Mouse (Mus musculus) liver, postnatal 0 days (tissue): ENCODE measurements around the gene Arhgdig. TPM values are rescaled to one million over a fixed set of nuclear protein-coding genes. Genes with fewer than 3 reads are reported as not detected.
A peak's percentile ranks its signal among the peaks of the same experiment; 100 is the strongest.
"Not testable (repeated sequence)": the region's sequence is repeated elsewhere in the genome, so short reads cannot be mapped to it uniquely, and the experiment has no call there.

ENCODE experiments used
- ATAC-seq: fragments of 200-750 bp; cut with Nextera tagmentation; 2 replicates; pipeline ENCODE4 v1.8.0; 2017; ENCODE audit warnings: mild to moderate bottlenecking, moderate library complexity
- DNase-seq: peaks from one replicate; pipeline ENCODE4 v3.0.0-alpha.2; 2016
- H3K27ac ChIP-seq: fragments of 300-500 bp; sonication (generic); 2 replicates; pipeline ENCODE4 v1.5.1; 2014; ENCODE audit warnings: antibody characterized with exemption, moderate library complexity, mild to moderate bottlenecking, low read depth
- H3K27me3 ChIP-seq: fragments of 300-500 bp; sonication (generic); 2 replicates; pipeline ENCODE4 v1.6.1; 2014; ENCODE audit warnings: low read length, control low read depth, mixed read lengths; ENCODE audit not compliant: insufficient read depth
- H3K36me3 ChIP-seq: fragments of 300-500 bp; sonication (generic); replicated peaks from 2 replicates; pipeline ENCODE4 v1.6.1; 2014; ENCODE audit warnings: mild to moderate bottlenecking, control low read depth, low read length, moderate library complexity, mixed read lengths; ENCODE audit not compliant: insufficient read depth
- H3K4me1 ChIP-seq: fragments of 300-500 bp; sonication (generic); 2 replicates; pipeline ENCODE4 v1.6.1; 2014; ENCODE audit warnings: antibody characterized with exemption, mild to moderate bottlenecking, control low read depth; ENCODE audit not compliant: insufficient read depth
- H3K4me2 ChIP-seq: fragments of 300-500 bp; sonication (generic); 2 replicates; pipeline ENCODE4 v1.6.1; 2014; ENCODE audit warnings: low read depth, mild to moderate bottlenecking, low read length, moderate library complexity, mixed read lengths
- H3K4me3 ChIP-seq: fragments of 300-500 bp; sonication (generic); 2 replicates; pipeline ENCODE4 v1.5.1; 2014; ENCODE audit warnings: low read depth, low read length
- H3K9ac ChIP-seq: fragments of 300-500 bp; sonication (generic); replicated peaks from 2 replicates; pipeline ENCODE4 v1.6.1; 2014; ENCODE audit warnings: mild to moderate bottlenecking, moderate library complexity
- H3K9me3 ChIP-seq: fragments of 300-500 bp; sonication (generic); 2 replicates; pipeline ENCODE4 v1.6.1; 2016; ENCODE audit warnings: mild to moderate bottlenecking, control low read depth, low read length, mixed read lengths
- CTCF ChIP-seq: sonication (generic); IDR thresholded peaks from 2 replicates; pipeline ENCODE4 v1.5.1; 2016; ENCODE audit warnings: antibody characterized with exemption, low read depth
- EP300 ChIP-seq: IDR thresholded peaks from 2 replicates; pipeline ENCODE4 v1.6.1; 2016; ENCODE audit warnings: antibody characterized with exemption, low read depth, mild to moderate bottlenecking
- WGBS: fragments of 180-500 bp; shearing (Covaris S2); extraction: QIAGEN DNeasy Blood & Tissue Kit; methylation state at CpG from one replicate; pipeline ENCODE4 v1.1.7; 2014; ENCODE audit not compliant: insufficient replicate concordance; 5-methylcytosine and 5-hydroxymethylcytosine counted together
- polyA plus RNA-seq: library from polyadenylated mRNA; unstranded; fragments of >200 nt; fragmentation: Nextera tagmentation; extraction: Ambion mirVana; gene quantifications from 2 replicates; pipeline ENCODE4 v1.2.1, GENCODE M21; 2015

The Arhgdig gene
- polyA plus RNA-seq, 1 experiment from 2014 or later: 4.9 TPM

DNA sequence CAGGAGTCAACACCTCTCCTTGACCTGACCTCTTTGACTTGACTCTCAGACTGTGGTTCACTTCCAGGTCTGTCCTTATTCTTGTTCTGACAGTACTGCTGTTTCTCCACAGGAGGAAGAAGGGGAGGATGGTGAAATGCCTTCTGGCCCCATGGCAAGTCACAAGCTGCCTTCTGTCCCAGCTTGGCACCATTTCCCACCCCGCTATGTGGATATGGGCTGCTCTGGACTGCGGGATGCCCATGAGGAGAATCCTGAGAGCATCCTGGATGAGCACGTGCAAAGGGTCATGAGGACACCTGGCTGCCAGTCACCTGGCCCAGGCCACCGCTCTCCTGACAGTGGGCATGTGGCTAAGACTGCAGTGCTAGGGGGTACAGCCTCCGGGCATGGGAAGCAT lies 20.0 kb downstream of the Arhgdig start:
- TF ChIP-seq EP300 (no peak), CTCF (no peak)
- ATAC-seq (no peak), DNase-seq (no peak)
- Histone ChIP-seq H3K9ac (no peak overlapping the region), H3K4me2 (no peak overlapping the region), H3K4me1 (no peaks in the 10 kb centered on the region), H3K27me3 (no peaks in the 10 kb centered on the region), H3K36me3 (peaks cover 67% of the 10 kb centered on the region), H3K27ac (no peak overlapping the region), H3K9me3 (no peaks in the 10 kb centered on the region), H3K4me3 (no peak overlapping the region)
- WGBS: 94% methylated on average over 5 of the region's 5 CpGs

DNA sequence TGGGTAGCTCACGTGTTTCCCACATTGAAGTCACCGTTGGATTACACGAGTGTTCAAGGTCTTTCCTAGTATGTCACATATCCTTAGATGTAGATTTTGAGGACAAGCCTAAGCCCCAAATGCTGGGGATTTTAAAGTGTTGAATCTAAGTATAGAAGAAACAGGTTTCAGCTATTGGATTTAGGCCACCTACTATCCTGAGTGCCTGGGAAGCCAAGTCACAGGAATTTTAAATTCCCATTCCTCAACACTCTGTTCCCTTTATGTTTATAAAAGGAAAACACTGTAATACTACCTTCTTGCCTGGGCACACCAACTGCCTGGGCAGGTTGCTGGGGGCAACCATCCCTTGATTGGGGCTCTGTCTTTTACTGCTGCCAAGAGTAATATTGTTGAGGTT lies 26.4 kb downstream of the Arhgdig start:
- DNase-seq: no peak
- WGBS: 93% methylated on average over 3 of the region's 3 CpGs
- Histone ChIP-seq H3K9me3 (no peaks in the 10 kb centered on the region), H3K36me3 (peaks cover 33% of the 10 kb centered on the region), H3K27me3 (no peaks in the 10 kb centered on the region), H3K9ac (no peak overlapping the region), H3K4me3 (no peak overlapping the region), H3K27ac (no peak overlapping the region), H3K4me2 (no peak overlapping the region), H3K4me1 (no peaks in the 10 kb centered on the region)
- TF ChIP-seq EP300: no peak
- no peak for TF ChIP-seq CTCF
- ATAC-seq: no peak

- no peak for ATAC-seq
- no peaks in the 10 kb centered on the region for H3K4me1 ChIP-seq
- peaks cover 28% of the 10 kb centered on the region; the same call in 1 of the 2 replicates for H3K36me3 ChIP-seq
- H3K27me3 ChIP-seq: no peaks in the 10 kb centered on the region
- DNase-seq: no peak
- H3K9ac ChIP-seq: no peak overlapping the region
- no peak for TF ChIP-seq CTCF
- no peak for TF ChIP-seq EP300
- H3K4me3 ChIP-seq: no peak overlapping the region
- H3K9me3 ChIP-seq: no peaks in the 10 kb centered on the region
- H3K27ac ChIP-seq: no peak overlapping the region
- H3K4me2 ChIP-seq: no peak overlapping the region
Observed at GRCm38 (mm10) chr17:26178611-26179010, 29.0 kb downstream of the Arhgdig start.

DNA sequence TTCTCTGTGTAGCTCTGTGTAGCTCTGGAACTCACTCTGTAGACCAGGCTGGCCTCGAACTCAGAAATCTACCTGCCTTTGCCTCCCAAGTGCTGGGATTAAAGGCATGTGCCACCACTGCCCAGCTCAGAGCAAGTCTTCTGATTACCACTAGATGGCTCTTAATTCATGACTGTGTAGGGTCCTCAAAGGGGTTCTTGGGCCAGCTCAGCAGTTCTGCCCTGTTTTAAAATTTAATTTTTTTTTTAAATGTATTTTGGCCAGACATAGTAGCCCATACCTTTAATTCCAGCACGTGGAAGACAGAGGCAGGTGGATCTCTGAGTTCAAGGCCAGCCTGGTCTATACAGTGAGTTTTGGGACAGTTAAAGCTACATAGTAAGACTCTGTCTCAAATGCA lies 32.3 kb downstream of the Arhgdig start:
- H3K27me3 ChIP-seq: not testable (repeated sequence)
- peak; percentile 28 for TF ChIP-seq CTCF

DNA sequence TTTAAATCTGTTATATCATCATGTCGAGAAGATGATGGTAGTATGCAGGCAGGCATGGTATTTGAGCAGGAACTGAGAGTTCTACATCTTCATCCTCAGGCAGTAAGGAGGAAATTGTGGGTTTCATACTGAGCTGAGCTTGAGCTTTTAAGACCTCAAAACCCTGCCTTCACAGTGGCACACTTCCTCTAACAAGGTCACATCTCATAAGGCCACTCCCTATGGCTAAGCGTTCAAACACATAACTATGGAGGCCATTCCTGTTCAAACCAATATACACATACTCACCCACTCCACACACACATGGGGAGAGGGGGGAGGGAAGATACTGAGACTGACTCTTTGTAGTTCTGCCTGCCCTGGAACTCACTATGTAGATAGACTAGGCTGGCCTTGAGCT lies 39.5 kb downstream of the Arhgdig start:
- Histone ChIP-seq H3K27me3 (no peaks in the 10 kb centered on the region), H3K4me1 (no peaks in the 10 kb centered on the region), H3K4me2 (no peak overlapping the region), H3K36me3 (no peaks in the 10 kb centered on the region), H3K9me3 (no peaks in the 10 kb centered on the region), H3K9ac (no peak overlapping the region), H3K4me3 (no peak overlapping the region), H3K27ac (no peak overlapping the region)
- ATAC-seq (peak; percentile 36; the same call in 1 of the 2 replicates), DNase-seq (no peak)
- TF ChIP-seq CTCF (no peak), EP300 (no peak)
- WGBS: 30% methylated on average over 2 of the region's 2 CpGs

More for the DNA sequence above, 32.3 kb downstream of the Arhgdig start:
- H3K9ac ChIP-seq, DNase-seq, H3K4me1 ChIP-seq, H3K4me3 ChIP-seq, H3K27ac ChIP-seq, H3K4me2 ChIP-seq, ATAC-seq, H3K9me3 ChIP-seq: not testable (repeated sequence)
- 71% methylated on average over 2 of the region's 2 CpGs for WGBS
- peaks cover 16% of the 10 kb centered on the region; the same call in 1 of the 2 replicates for H3K36me3 ChIP-seq

- WGBS: 85% methylated on average over 1 of the region's 1 CpGs
- DNase-seq: no peak
Observed at GRCm38 (mm10) chr17:26162736-26163135, 44.9 kb downstream of the Arhgdig start.

More at GRCm38 (mm10) chr17:26162736-26163135, 44.9 kb downstream of the Arhgdig start:
- H3K9ac ChIP-seq: no peak overlapping the region
- no peaks in the 10 kb centered on the region for H3K9me3 ChIP-seq
- no peak for ATAC-seq
- no peaks in the 10 kb centered on the region for H3K27me3 ChIP-seq
- H3K4me3 ChIP-seq: no peak overlapping the region
- H3K36me3 ChIP-seq: no peaks in the 10 kb centered on the region
- TF ChIP-seq EP300: no peak
- H3K4me1 ChIP-seq: no peaks in the 10 kb centered on the region
- H3K27ac ChIP-seq: no peak overlapping the region
- no peak overlapping the region for H3K4me2 ChIP-seq
